Mouse (Mus musculus): ENCODE measurements around the gene Usp50.
A peak's percentile ranks its signal among the peaks of the same experiment; 100 is the strongest.

Usp50 gene

DNA sequence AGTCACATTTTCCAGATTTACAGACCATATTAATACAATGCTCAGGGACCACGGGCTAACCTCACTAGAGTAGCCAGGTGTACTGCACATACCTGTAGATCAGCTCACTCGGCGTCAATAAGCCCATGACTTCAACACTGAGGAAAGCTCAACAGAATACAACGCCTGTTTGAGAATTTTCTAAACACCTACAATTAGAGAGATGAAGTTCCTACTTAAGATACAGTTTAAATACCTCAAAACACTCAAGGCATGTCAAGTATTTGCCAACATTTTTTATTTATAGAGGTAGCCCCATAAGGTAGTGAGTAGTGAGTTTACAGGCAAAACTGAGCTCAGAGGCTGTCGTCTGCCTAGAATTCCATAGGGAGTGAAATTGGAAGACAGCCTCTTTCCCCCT, 39.9 kb downstream of the Usp50 start:
- no peak for DNase-seq (ENCODE audit: extremely low spot score)

DNA sequence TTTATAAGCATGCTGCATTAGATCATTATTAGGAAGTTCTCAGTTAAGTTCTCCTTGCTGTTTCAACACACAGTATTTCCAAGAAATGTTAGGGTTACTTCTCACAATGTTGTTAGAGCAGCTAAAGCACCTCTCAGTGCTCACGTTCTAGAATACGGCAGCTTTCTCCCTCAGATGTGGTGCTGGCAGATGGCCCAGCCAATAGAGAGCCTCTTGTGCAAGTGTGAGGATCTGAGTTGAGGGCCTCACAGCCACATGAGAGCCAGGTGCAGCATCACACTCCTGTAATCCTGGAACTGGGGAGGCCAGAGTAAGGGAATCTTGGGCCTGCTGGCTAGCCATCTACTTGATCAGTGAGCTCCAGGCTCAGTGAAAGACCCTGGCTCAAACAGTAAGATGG, 43.0 kb downstream of the Usp50 start:
- no peak for DNase-seq (ENCODE audit: extremely low spot score)

DNA sequence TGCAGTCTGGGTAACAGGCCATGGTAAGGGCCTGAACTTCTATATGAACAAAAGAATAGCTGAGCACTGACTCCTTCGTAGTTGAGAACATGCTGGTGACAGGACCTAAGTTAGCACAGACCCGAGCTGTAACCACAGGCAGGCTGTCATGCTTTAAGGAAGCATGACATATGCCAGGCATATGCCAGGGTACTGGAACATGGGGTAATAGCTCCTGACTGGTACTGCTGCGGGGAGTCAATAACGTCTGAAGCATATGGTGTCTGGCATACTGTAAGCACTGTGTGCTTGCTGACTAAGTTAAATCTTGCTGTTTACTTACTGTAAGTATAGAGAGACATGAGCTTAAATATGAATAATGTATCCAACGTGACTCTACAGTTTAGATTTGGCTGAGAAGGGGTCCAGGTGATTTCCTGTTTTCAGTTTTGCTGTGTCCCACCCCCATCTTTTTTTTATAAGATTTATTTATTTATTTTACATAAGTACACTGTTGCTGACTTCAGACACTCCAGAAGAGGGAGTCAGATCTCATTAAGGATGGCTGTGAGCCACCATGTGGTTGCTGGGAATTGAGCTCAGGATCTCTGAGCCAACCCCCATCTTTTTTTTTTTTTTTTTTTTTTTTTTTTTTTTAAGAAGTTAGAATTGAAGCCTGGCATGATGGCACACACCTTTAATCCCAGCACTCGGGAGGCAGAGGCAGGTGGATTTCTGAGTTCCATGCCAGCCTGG, 47.8 kb downstream of the Usp50 start:
- no peak for DNase-seq (ENCODE audit: extremely low spot score)

DNA sequence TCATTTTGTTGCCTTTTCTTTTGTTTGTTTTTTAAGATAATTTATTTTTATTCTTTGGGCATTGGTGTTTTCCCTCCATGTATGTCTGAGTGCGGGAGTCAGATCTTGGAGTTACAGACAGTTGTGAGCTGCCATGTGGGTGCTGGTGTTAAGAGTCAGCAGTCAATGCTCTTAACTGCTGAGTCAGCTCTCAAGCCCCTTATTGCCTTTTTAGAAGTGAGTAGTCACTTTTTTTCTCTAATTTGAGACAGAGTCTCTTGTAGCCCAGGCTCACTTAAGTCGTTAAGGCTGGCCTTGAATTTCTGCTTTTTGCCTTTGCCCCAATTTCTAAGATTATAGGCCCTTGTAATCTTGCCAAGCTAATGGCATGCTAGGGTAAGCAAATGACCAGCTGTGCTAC, 52.8 kb downstream of the Usp50 start:
- DNase-seq (ENCODE audit: extremely low spot score) = no peak

DNA sequence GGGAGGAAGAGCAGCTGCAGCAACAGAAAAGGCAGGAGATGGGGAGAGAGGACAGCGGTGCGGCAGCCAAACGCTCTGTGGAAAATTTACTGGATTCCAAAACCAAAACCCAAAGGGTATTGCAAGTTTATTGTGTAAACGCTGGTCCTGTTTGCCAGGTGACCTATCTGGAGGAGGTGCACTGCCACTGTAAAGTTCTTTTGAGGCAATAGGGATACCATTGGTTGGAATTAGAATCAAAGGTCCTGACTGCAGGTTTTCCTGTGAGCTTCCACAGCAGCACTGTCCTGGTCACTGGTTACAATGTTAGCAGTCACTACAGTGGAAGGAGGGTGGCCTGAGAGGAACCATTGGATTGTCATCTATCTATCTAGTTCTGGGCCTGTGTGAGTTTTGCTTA, 54.1 kb downstream of the Usp50 start:
- no peak for DNase-seq (ENCODE audit: extremely low spot score)

DNA sequence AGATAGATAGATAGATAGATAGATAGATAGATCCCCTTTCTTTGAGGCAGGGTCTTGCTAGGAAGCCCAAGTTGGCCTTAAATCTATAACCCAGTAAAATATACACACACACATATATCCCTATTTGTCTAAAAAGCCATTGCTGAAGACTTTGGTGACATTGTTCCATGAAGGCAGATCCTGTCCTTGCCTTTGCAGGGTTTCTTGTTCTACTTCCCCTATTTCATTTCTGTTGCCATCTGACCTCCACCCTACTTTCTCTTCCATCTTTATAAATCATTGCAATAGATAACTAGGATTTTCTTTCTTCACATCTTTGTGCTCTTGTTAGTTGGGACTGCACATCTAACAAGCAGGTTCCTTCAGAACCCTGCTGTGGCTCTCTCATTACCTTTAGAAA, 70.3 kb downstream of the Usp50 start:
- DNase-seq (ENCODE audit: extremely low spot score) = no peak

DNA sequence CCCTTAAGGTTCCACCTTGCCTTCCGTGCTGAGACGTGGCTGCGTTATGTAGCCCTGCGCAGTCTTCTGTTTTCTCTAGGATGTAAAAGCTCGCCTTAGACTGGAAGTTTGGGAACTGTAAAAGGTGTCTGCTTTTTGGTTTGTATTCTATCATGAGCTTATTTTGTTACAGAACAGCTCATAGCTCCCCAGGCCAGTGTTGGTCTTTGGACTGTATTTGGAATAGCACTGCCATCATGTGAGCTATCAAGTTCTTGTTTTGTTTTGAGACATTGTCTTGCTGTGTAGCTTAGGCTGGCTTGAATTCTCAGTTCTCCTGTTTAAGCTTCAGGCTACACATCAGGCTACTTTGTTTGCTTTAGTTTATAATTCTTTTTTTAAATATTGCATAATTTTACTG, 70.7 kb downstream of the Usp50 start:
- no peak for DNase-seq (ENCODE audit: extremely low spot score)

DNA sequence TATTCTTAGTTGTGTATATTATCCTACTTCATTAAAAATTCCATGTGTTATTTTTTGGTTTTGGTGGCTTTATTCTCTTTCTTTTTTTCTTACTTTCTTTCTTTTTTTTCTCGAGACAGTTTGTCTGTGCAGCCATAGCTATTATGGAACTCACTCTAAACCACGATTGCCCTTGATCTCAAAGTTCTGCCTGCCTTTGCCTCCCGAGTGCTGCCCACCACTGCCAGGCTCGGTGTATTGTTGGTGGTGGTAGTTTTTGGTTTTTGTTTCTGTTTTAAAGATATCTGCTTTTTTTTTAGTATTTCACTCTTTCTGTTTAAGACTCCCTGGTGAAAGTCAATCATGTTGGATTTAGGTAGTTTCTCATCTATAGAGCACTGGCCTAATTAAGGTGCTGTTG, 74.9 kb downstream of the Usp50 start:
- no peak for DNase-seq (ENCODE audit: extremely low spot score)

DNA sequence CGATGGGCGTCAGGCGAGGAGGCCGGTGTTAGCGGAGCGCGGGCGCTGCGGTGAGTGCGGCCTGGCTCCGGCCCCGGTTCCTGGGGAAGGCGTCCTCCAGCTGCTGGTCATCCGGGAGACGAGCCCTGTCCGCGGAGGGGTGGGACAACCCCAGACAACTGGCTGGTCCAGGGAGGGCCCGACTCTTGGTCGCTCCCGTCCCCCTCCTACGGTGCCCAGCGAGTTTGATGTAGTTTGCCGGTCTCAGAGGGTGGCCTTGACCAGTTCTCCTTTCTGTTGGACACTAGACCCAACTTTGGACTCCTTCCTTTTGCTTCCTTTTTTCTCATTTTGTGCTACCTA, 75.9 kb downstream of the Usp50 start:
- DNase-seq (ENCODE audit: extremely low spot score) = no peak

DNA sequence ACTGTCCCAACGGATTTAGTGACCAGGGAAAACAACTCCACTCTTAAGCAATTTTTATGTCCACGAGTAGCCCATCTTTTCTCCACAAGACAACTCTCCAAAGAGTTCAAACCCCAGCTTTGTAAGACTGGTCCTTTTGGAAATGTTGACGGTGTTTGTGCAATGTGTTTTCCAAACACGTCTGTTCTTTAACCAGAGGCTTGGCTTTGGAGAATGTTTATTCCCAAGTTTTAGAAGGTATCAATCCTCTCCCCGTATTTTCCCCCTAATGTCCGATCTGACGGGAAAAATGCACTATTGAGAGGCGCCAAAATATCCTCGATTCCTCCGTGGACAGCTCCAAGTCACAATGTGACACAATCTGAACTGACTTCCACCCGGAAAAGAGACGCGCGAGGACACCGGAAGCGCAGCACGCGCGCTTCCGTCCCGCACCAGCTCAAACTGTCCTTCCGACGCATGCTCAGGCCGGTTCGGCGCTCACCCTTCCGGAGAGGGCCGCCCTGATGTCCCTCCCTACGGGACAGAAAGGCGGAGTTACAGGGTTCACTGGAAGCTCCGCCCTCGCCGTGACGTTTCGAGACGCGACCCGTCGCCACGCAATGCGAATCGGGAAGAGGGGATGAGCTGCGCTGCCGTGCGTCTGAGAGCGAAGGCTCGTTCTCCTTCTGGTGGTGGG, 76.4 kb downstream of the Usp50 start, which contains the start of gene Usp8:
Usp8 (plus strand) TSS at position 570 of the 679 bp plus-strand sequence.
- peak; percentile 97 for DNase-seq (ENCODE audit: extremely low spot score)

DNA sequence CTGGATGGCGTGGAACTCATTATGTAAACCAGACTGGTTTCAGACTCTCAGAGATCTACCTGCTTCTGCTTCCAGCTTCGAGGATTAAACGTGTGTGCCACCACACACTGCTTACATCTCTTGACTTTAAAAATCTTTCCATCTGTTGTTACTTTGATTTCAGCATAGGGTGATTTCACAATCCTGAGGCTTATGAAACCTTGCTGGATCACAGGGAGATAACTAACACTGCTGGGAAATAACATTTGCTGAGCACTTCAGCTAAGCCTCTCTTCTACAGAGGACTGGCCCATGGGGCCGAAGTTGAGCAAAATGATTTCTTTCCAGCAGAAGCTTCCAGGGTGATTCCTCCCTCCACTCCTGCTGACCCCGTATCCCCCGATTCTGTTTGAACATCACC, 88.0 kb downstream of the Usp50 start:
- DNase-seq (ENCODE audit: extremely low spot score) = no peak

DNA sequence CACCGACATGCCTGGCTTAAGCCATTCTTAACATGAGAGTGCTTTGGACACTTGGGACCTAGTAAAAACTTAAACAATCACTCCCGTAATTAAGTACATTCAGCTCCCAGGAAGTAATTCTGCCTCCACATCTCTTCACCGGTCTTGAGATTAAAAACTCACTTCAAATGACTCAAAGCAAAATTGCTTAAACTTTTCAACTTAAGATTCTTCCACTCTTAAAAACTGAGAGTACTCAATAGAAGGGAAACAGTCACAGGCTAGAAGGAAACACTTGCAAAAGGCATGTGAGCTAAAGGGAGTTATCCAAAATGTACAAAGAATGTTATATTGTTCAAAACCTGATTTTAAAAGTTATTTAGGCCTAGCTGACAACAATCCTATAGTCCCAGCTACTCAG, 92.0 kb downstream of the Usp50 start:
- no peak for DNase-seq (ENCODE audit: extremely low spot score)

DNA sequence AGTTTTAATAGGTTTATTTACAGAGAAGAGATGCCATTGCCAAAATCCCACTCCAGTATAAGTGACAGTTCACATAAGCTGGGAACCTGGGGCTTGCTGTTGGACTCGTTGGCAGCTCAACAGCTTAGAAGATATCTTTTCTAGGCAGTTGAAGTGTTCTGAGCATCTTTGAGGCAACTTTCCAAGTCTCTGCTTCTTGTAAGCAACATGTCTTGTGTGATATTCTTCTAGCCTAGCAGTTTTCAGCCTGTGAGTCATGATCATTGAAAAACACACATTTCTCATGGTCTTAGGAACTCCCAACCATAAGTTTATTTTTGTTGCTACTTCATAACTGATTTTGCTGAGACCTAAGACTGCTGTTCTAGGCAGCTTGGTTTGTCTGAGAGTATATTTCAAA, 100.3 kb downstream of the Usp50 start:
- DNase-seq (ENCODE audit: extremely low spot score) = no peak

DNA sequence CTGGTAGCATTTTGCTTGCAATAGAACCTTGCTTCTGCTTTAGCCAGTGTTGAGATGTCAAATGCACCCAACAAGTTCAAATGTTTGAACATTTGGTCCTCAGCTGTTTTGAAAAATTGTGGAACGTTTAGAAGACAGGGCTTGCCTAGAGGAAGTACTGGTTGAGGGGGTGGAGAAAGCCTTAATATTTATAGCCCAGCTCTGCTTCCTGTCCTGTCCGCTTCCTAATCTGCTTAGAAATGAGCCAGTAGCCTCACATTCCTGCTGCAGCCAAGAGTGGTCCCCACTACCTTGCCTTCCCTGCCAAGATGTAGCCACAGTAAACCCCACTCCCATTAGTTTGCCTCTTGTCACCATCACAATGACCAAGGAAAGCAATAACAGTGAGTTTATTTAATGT, 100.9 kb downstream of the Usp50 start:
- no peak for DNase-seq (ENCODE audit: extremely low spot score)

DNA sequence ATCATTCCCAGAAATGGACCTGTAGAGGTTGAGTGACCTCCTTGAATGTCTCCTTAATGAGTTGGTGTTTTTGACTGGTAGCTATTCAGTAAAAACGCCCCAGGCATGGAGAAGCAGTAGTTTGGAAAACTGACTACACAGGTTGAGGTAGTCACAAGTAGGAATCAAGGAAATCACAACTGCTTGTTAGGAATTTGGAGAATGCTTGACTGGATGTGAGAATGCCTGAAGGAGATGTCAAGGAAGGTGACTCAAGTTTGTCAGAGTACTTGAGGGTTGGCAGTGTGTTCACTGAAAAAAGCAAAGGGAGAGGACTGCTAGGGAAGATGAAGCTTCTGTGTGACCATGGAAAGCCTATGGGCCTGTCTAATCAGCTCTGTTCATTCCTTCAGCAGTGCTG, 105.9 kb downstream of the Usp50 start:
- no peak for DNase-seq (ENCODE audit: extremely low spot score)

DNA sequence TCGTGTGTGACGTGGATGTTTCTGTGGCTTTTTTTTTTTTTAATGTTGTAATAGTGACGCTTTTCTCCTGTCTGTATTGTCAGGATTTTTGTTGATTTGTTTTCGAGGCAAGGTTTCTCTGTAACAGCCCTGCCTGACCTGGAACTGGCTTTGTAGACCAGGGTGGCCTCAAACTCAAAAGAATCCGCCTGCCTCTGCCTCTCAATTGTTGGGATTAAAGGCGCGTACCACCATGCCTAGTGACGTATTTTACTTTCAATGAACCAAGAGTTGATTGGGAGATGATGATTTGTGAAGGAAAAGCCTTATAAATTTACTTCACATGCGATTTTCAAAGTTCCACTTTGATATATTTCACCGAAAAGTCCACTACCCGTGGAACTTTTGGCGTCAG, 107.2 kb downstream of the Usp50 start, which contains the start of gene Gabpb1:
Gabpb1 (minus strand) TSS at position 216 of the 394 bp plus-strand sequence.
- DNase-seq (ENCODE audit: extremely low spot score) = no peak

DNA sequence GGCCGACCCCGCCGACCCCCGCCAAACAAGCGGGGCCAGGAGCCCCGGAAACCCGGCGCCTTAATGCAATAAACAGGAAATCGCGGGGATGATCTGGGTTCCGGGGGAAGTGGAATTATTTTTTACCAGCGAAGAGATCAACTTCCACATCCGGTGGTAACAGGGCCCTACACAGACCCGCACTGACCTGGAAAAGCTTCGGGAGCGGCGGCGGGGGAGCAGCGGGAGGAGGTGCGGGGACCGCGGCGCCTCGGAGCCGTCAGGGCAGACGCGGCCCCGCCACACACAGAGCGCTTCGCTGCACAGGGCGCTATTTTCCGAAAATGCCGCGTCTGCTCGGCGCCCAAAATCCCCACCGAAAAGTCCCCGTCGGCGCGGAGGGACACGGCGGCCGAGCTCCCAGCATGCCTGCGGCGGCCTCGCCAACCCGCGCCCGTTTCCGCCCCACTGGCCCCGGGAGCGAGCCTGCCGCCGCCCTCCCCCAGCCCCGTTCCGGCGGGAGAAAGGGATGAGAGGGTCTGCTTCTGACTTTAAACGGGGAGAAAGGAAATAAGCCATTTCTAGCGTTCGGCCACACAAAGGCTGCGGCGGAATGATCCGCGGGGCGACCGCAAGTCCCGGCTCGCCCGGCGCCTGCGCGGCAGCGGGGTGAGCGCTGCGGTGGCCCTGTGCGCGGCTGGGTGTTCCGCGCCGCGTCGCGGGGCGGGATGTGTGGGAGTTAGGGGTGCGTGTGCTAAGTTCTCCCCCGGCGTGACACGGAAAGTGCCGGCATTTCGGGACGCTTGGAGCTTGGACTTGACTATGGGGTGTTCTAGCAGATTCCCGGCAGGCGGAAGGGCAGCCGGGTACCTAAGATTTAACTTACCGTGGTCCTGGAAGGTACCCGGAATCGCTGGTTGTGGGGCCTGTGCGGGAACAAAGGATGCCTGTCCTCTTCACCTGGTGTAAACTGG, 107.8 kb downstream of the Usp50 start:
- peak; percentile 93 for DNase-seq (ENCODE audit: extremely low spot score)

DNA sequence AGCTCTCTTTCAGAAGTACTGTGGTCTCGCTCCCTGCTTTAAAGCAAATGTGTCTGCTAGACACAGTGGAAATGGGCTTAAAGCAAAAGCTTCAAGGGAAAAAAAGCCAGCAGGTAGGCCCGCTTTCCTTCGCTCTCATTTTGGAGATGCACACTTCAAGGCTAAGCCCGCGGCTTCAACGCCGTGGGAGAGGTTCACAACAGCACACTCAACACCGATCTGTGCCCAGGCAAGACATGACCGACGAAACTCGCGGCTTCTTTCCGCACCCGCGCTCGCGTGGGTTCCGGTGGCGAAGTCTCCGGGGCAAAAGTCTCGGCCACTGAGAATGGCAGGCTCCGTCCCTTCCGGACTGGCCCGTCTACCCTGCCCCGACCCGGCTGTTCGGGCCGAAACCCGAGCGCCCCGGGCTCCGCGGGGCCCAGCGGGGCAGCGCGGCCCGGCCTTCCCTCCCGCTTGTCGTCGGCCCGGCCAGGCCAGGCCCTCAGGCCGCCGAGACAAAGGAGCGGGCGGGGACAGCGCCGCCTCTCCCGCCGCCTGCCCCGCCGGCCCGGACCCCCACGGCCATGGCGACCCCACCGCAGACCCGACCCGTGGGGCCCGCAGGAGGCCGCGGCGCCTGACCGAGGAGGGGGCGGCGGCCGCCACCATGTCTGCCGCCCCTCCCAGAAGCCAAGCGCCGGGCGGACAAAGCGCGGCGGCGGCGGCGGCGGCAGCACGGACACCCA, 108.7 kb downstream of the Usp50 start:
- no peak for DNase-seq (ENCODE audit: extremely low spot score)

DNA sequence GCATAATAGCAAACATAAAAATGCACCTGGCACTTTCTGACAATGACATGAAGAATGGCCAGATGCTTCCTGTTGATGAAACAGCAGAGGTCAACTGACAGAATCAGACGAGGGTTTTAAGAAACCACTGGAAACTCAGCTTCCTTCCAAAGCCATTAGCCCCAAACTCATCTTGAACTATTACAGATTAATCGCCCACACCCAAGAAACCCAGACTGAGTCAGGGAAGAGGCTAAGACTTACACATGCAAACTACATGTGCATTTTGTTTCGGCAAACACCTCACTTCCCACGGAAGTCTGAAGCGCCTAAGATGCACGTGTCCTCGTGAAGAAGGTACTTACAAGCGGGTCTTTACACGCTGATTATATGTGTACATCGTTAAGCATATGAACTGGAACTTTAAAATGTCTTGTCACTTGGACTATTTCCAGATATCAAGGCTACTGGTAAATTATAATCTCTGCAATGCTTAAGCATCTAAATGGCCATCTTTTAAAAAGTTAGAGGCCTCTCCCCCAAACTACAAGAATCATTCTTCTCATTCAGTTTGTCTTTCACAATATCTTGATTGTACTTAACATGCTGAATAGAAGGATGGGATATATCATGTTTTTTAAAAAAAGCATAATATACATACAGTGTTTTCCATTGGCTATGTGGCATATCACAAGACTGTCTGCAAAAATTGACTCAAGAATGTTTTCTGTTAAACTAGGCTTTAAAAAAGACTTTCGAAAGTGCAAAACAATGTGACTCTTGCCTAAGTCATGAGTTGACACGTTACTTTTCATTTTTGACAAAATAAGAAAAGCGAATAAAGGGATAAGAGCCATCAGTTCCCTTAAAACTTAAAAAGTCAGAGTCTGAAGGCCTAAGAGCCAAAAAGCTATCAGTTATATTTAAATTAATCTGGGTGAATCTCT, 109.7 kb downstream of the Usp50 start:
- DNase-seq (ENCODE audit: extremely low spot score) = no peak

DNA sequence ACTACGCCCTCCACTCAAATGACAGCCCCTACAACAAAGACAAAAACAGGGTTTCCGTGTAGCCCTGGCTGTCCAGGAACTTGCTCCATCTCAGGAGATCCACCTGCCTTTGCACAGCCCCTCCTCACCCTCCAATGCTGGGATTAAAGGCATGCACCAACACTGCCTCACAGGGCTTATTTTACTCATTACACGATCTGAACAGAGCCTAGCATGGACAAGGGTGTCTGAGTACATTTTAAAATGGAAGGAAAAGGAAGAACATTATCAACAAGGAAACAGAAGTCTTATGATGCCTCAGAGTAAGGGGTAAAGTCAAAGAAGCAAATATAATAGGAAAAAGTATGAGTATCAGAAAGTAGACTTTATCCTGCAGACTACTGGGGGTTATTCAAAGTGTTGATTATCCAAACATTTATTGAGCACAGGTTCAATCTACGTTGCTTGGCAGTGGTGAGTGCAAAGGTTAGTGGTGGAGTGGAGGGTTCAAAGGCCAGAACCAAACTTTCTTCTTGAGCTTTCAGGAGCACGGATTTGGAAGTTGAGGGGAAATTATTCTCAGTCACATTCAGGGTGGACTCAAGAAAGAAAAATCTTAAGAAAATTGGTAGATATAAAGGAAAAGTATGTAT, 114.5 kb downstream of the Usp50 start:
- DNase-seq (ENCODE audit: extremely low spot score) = no peak

Data from embryo, embryonic 9.5 days (tissue).